Mouse (Mus musculus): ENCODE measurements at regions not wholly inside any gene's neighbourhood (a gene's known extent, or its start where the extent isn't known, plus 50 kb on each side); places are given as distances from the start of the nearest gene placed in this dataset.

DNA sequence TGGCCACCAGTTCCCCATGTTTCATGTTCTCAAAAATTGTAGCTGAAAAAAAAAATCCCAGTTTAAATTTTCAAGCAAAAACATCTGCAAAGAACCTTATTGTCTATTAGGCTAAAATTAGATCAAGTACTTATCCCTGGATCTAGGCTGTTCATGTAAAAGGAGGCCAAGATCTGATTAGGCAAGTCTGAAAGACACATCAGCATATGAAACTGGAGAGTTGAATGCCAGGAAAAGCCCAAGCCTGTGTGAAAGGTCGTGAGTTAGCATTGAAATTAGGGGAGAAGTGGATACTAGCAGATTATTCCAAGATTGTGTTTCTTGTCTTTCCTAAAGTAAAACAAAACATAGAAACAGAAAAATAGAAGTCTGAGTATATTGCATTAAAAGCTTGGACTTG lies 791.7 kb upstream of the Zeb2 start:
- H3K4me2 ChIP-seq: no peak overlapping the region
- no peak overlapping the region for H3K4me3 ChIP-seq (replicated peaks)
- H3K27ac ChIP-seq: no peak overlapping the region
- no peaks in the 10 kb centered on the region for H3K4me1 ChIP-seq (replicated peaks)
- H3K9me3 ChIP-seq (replicated peaks): no peaks in the 10 kb centered on the region
- no peaks in the 10 kb centered on the region for H3K36me3 ChIP-seq
- no peak overlapping the region for H3K9ac ChIP-seq
- whole genome bisulfite sequencing (ENCODE audit: insufficient replicate concordance): 29% methylated on average over 1 of the region's 1 CpGs
- H3K27me3 ChIP-seq: no peaks in the 10 kb centered on the region
- ATAC-seq (ENCODE audit: low read depth) (no peak), DNase-seq (no peak)

DNA sequence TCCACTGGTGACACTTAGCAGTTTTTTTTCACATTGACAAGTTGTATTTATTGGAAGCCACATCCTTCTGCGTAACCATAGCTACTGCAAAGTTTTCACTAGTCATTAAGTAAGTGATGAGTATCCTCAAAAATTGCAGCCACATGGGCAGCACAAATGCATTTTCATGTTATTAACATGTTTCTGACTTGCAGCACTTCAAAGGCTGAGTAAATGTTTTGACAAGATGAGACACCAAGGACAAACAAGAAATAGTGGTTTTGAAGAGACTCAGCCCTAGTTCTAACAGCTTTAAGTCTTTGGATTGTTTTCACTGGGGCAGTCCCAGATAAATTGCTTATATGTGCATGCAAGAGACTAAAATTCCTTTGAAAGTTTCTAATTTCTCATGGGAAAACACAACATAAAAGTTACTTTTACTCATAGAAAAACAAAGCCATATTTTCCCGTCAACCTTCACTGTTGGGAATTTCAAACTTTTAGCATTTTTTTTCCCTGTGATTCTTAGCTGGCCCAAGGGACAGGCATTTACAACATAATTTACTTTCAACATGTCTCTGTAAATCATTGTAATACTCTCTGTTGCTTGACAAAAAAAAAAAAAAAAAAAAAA lies 787.5 kb upstream of the Zeb2 start:
- no peaks in the 10 kb centered on the region for H3K4me1 ChIP-seq (replicated peaks)
- H3K4me3 ChIP-seq (replicated peaks): no peak overlapping the region
- no peaks in the 10 kb centered on the region for H3K36me3 ChIP-seq
- no peaks in the 10 kb centered on the region for H3K9me3 ChIP-seq (replicated peaks)
- 71% methylated on average over 2 of the region's 2 CpGs for WGBS (ENCODE audit: insufficient replicate concordance)
- no peak overlapping the region for H3K4me2 ChIP-seq
- no peak overlapping the region for H3K9ac ChIP-seq
- ATAC-seq (ENCODE audit: low read depth) (no peak), DNase-seq (no peak)
- no peak overlapping the region for H3K27ac ChIP-seq
- H3K27me3 ChIP-seq: no peaks in the 10 kb centered on the region

DNA sequence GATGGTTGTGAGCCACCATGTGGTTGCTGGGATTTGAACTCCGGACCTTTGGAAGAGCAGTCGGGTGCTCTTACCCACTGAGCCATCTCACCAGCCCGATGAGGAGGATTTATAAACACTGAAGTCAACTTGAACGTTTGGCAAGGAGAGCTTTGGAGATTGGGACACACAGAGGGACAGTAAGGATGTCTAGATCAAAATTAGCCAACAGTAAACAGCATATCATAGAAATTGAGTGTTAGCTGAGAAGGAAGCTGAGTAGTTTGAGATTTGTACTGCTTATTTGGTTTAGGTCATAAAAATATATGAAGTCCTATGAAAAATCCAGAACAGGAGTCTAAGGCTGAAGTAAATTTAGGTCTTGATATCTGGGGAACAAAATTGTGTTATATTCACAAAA lies 786.9 kb upstream of the Zeb2 start:
- no peaks in the 10 kb centered on the region for H3K27me3 ChIP-seq
- no peak overlapping the region for H3K4me2 ChIP-seq
- H3K4me3 ChIP-seq (replicated peaks): no peak overlapping the region
- DNase-seq (no peak), ATAC-seq (ENCODE audit: low read depth) (no peak)
- H3K9ac ChIP-seq: no peak overlapping the region
- no peak overlapping the region for H3K27ac ChIP-seq
- no peaks in the 10 kb centered on the region for H3K9me3 ChIP-seq (replicated peaks)
- no peaks in the 10 kb centered on the region for H3K4me1 ChIP-seq (replicated peaks)
- no peaks in the 10 kb centered on the region for H3K36me3 ChIP-seq
- WGBS (ENCODE audit: insufficient replicate concordance): 59% methylated on average over 4 of the region's 4 CpGs

DNA sequence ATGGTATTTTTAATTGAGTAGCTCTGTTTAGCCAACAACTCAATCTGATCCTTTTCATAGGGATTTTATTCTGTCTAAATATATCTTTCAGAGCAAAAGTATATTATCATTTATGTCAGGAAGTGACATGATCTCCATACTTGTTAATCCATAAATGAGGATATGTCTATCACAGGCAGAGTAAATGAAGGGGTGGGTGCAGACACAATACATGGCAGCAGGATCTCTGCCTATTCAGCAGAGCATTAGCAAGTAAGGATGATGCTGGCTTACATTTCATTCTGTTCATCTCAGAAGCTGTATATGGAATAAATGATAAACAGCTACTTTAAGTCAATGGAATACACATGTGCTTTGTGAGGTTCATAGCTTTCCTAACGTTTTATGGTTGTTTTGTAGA lies 786.2 kb upstream of the Zeb2 start:
- ATAC-seq (ENCODE audit: low read depth) (no peak), DNase-seq (no peak)
- Histone ChIP-seq H3K9ac (no peak overlapping the region), H3K4me2 (no peak overlapping the region), H3K4me3 (replicated peaks) (no peak overlapping the region), H3K27me3 (no peaks in the 10 kb centered on the region), H3K4me1 (replicated peaks) (no peaks in the 10 kb centered on the region), H3K36me3 (no peaks in the 10 kb centered on the region), H3K27ac (no peak overlapping the region), H3K9me3 (replicated peaks) (no peaks in the 10 kb centered on the region)
- 50% methylated on average over 1 of the region's 1 CpGs for WGBS (ENCODE audit: insufficient replicate concordance)

DNA sequence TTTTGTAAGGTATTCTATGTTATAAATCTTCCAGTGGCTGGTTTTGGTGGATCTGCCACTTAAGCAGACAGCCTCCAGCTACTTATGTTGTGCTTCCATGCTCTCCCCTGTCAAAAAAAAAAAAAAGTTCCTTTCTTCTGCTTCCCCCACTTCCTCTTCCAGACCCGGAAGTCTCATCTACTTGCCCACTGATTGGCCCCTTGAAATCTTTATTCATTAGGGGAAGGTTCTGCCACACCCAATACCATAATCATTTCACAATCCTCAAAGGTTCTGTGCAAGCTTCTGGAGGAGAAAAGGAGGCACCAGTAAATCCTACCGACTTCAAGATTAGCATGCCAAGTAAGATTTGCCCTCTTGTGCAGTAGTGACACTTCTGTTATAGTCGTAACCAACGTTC lies 784.7 kb upstream of the Zeb2 start:
- DNase-seq (no peak), ATAC-seq (ENCODE audit: low read depth) (no peak)
- H3K27me3 ChIP-seq: no peaks in the 10 kb centered on the region
- H3K4me3 ChIP-seq (replicated peaks): no peak overlapping the region
- no peaks in the 10 kb centered on the region for H3K4me1 ChIP-seq (replicated peaks)
- WGBS (ENCODE audit: insufficient replicate concordance): 73% methylated on average over 4 of the region's 4 CpGs
- no peak overlapping the region for H3K9ac ChIP-seq
- H3K9me3 ChIP-seq (replicated peaks): no peaks in the 10 kb centered on the region
- no peaks in the 10 kb centered on the region for H3K36me3 ChIP-seq
- H3K27ac ChIP-seq: no peak overlapping the region
- H3K4me2 ChIP-seq: no peak overlapping the region

DNA sequence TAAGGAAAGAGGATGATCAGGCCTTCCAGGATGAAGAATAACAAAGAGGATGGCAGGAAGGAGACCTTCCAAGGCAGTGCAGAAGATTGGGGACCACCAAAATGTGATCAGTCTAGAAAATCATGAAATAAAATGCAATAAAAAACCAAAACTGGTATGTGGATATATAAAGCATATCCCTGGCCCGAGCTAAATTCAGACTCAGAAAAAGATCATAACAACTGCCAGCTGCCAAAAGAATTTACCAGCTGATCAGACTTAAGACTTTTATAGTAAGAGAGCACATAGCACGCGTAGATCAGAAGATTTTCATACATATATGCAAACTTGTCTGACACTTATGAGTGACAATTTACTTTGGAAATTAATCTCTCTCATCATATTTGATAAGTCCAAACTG lies 767.5 kb upstream of the Zeb2 start:
- no peak overlapping the region for H3K9ac ChIP-seq
- no peaks in the 10 kb centered on the region for H3K36me3 ChIP-seq
- no peaks in the 10 kb centered on the region for H3K4me1 ChIP-seq (replicated peaks)
- H3K9me3 ChIP-seq (replicated peaks): no peaks in the 10 kb centered on the region
- 67% methylated on average over 3 of the region's 3 CpGs for WGBS (ENCODE audit: insufficient replicate concordance)
- H3K27ac ChIP-seq: no peak overlapping the region
- ATAC-seq (ENCODE audit: low read depth) (no peak), DNase-seq (no peak)
- H3K27me3 ChIP-seq: no peaks in the 10 kb centered on the region
- H3K4me2 ChIP-seq: no peak overlapping the region
- H3K4me3 ChIP-seq (replicated peaks): no peak overlapping the region

DNA sequence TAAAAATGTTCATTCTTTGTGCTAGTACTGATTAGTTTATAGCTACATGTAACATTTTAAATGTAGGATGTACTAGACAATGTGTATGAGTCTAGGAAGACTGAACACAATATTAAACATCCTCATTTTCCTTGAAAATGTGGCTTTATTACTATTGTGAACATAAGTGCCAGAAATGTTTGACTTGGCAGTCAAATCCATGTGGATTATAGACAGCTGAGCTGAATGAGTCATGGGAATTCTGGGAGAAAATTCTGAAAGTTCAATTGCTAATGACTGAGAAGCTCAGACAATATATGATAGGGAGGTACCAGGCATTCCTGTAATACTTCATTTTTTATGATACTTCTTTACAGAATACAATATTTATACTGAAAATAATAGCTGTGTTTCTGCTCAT lies 761.5 kb upstream of the Zeb2 start:
- no peaks in the 10 kb centered on the region for H3K27me3 ChIP-seq
- H3K27ac ChIP-seq: no peak overlapping the region
- H3K4me1 ChIP-seq (replicated peaks): no peaks in the 10 kb centered on the region
- no peak for ATAC-seq (ENCODE audit: low read depth)
- H3K9me3 ChIP-seq (replicated peaks): no peaks in the 10 kb centered on the region
- H3K9ac ChIP-seq: no peak overlapping the region
- no peaks in the 10 kb centered on the region for H3K36me3 ChIP-seq
- H3K4me3 ChIP-seq (replicated peaks): no peak overlapping the region
- no peak overlapping the region for H3K4me2 ChIP-seq
- no peak for DNase-seq

DNA sequence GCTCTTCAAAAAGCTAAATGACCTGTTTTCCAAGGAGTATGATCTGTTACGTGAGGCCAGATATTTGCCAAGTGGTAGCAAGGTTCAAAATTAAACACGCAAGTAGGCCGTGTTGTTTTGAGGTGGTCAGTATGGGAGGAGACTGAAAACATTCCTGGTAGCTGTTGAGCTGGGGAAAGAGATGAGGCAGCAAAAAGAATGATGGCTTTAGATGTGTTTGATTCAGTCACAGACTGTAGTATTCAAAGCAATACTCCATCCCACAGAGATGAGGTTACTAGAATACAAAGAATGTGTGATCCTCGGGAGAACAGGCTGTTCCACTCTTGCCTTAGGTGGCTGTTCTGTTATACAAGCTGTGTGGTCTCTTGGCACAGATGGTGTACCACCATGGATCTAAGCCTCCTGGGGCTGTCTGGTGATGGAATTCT lies 742.7 kb upstream of the Zeb2 start:
- ATAC-seq (ENCODE audit: low read depth) (no peak), DNase-seq (no peak)
- WGBS (ENCODE audit: insufficient replicate concordance): 58% methylated on average over 4 of the region's 4 CpGs

DNA sequence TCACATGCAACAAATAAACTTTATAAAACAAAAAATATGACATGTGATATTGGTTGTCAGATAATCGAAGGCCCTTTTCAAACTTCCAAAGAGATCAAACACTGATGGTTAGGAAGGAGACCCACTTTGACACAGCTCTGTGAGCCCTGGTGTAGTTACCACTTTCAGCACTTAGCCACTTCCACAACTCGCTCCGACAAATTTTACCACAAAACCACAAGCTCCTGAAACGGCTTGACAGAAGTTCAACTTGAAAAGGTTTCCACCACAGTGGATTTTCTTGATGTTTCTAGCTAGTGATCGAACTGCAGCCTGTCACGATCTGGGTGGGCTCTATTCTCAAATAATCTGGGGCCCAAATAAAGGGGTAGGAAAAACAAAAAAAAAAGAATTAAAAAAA lies 742.2 kb upstream of the Zeb2 start:
- no peaks in the 10 kb centered on the region for H3K27me3 ChIP-seq
- DNase-seq (no peak), ATAC-seq (ENCODE audit: low read depth) (no peak)
- no peak overlapping the region for H3K4me3 ChIP-seq (replicated peaks)
- H3K9ac ChIP-seq: no peak overlapping the region
- H3K4me1 ChIP-seq (replicated peaks): no peaks in the 10 kb centered on the region
- H3K4me2 ChIP-seq: no peak overlapping the region
- WGBS (ENCODE audit: insufficient replicate concordance): 14% methylated on average over 6 of the region's 6 CpGs
- H3K36me3 ChIP-seq: no peaks in the 10 kb centered on the region
- H3K9me3 ChIP-seq (replicated peaks): no peaks in the 10 kb centered on the region
- H3K27ac ChIP-seq: no peak overlapping the region

More for the DNA sequence above, 742.7 kb upstream of the Zeb2 start:
- Histone ChIP-seq H3K9me3 (replicated peaks) (no peaks in the 10 kb centered on the region), H3K4me1 (replicated peaks) (no peaks in the 10 kb centered on the region), H3K27ac (no peak overlapping the region), H3K9ac (no peak overlapping the region), H3K36me3 (no peaks in the 10 kb centered on the region), H3K4me2 (no peak overlapping the region), H3K27me3 (no peaks in the 10 kb centered on the region), H3K4me3 (replicated peaks) (no peak overlapping the region)

DNA sequence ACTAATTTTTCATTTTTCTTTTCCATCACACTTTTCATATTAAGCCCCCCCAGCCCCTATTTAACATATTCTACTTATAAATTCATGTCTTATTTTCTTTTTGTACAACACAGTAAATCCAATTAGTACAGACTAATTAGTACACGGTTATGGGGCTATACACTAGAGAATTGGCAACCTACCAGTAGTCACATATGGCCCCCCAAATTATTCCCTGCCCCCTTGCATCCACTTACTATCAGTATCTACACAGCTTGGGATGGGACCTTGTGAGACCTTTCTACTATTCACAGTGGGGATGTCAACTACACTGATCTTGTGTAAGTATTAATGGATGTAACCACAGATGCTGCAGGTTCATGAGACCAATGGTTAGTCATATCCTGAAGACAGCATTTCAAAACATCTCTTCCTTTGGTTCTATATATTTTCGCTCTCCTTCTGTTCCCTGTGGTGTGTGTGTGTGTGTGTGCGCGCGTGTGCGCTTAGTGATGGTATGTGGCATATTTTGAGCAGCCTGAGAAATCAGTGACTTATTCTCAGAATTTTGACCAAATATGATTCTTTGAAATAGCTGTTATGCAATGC lies 732.9 kb upstream of the Zeb2 start:
- Histone ChIP-seq H3K27me3 (no peaks in the 10 kb centered on the region), H3K27ac (no peak overlapping the region), H3K9me3 (replicated peaks) (no peaks in the 10 kb centered on the region), H3K9ac (no peak overlapping the region), H3K4me2 (no peak overlapping the region), H3K36me3 (no peaks in the 10 kb centered on the region), H3K4me3 (replicated peaks) (no peak overlapping the region), H3K4me1 (replicated peaks) (no peaks in the 10 kb centered on the region)
- no peak for ATAC-seq (ENCODE audit: low read depth)
- no peak for DNase-seq
- WGBS (ENCODE audit: insufficient replicate concordance): 78% methylated on average over 6 of the region's 6 CpGs

DNA sequence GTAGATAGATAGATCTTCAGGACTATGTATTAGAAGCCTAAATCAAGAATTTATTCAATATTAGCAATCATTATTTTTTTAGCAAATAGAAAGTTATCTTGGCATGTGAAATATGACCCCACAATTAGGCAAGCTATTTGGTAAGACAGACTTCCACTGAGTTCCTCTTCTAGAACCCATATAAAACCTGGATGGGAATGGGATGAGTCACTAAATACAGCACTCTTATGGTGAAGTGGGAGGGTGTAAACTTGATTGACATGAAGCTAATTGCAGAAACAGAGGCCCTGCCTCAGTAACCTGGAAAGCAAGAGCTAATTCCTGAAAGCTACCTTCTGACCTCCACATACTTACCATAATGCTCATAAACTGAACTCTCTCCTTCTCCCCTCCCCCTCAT lies 723.2 kb upstream of the Zeb2 start:
- no peak for DNase-seq
- Histone ChIP-seq H3K4me1 (replicated peaks) (no peaks in the 10 kb centered on the region), H3K9me3 (replicated peaks) (no peaks in the 10 kb centered on the region), H3K4me3 (replicated peaks) (no peak overlapping the region), H3K27ac (no peak overlapping the region), H3K27me3 (no peaks in the 10 kb centered on the region), H3K36me3 (no peaks in the 10 kb centered on the region), H3K9ac (no peak overlapping the region), H3K4me2 (no peak overlapping the region)
- no peak for ATAC-seq (ENCODE audit: low read depth)

DNA sequence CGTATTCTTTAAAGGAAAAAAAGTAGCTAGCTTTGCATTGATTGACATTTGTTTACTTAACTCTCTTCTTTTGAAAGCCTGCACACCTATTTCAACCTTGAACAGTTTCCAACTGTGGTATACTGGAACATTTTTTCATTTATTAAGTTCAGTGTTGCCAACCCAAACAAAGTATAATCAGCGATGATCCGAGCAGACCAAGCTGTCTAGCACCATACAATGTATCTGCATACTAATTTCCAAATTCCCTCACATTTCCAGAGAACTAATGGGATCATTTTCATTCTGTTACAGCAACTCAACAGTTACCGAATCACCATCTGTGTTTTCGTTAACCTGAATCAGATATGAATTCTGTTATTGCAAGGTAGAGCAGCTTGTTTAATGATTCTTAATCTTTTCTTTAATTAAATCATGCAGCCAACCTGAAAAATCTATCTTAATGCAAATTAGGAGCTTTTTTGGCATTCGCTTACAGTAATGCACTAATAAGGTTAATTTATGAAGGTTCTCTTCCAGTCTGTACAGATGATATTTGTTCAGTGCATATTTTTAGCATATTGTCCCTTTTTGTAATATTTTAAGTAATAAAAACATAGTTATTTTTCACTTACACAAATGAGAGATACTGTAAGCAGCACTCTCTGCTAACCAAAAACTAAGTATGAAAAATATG lies 719.5 kb upstream of the Zeb2 start:
- no peak overlapping the region for H3K27ac ChIP-seq
- no peaks in the 10 kb centered on the region for H3K36me3 ChIP-seq
- DNase-seq: no peak
- H3K27me3 ChIP-seq: no peaks in the 10 kb centered on the region
- no peak overlapping the region for H3K4me3 ChIP-seq (replicated peaks)
- ATAC-seq (ENCODE audit: low read depth): no peak
- no peak overlapping the region for H3K4me2 ChIP-seq
- no peak overlapping the region for H3K9ac ChIP-seq
- 74% methylated on average over 6 of the region's 6 CpGs for WGBS (ENCODE audit: insufficient replicate concordance)
- no peaks in the 10 kb centered on the region for H3K4me1 ChIP-seq (replicated peaks)
- H3K9me3 ChIP-seq (replicated peaks): no peaks in the 10 kb centered on the region
